Mouse (Mus musculus) retina, embryonic 14.5 days (tissue): ENCODE results near the gene Mpi.

Experiments
- DNase-seq: peaks from one replicate; pipeline ENCODE4 v3.0.0-alpha.2; 2015; ENCODE audit warnings: low spot score

Gene Mpi

DNA sequence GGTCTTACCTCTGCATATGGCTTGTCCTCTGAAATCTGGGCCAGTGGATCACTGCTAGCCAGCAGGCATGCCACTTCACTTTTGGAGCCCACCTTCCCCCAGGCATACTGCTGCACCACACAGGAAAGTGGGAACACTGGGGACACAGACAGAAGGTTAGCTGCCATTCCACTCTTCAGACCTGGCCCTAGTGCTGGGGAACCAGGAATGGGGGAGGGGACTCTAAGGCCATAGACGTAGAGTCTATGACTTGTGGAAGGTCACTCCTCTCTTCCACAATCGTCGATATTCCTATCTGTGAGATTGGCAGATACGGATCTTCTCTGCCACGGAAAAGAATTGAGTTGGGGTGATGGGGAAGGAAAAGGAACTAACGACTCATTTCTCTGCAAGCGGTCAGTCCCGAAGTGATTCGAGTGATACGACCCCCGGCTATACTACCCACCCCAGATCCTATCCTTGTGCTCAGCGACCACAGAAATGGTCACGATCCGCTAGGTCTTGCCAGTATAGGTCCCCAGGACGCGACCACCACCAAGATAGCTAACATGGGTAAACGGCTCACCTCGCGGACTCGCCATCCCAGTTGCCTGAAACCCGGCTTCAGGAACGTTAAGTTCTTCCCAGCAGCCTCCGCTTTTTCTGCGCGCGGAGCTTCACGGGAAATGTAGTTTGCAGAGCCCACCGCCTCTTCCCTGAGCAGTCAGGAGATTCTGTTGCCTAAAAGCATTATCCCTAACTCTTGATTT, at the start of gene Mpi:
Gene Mpi, minus strand, starts transcription at position 625 of the 749 bp plus-strand sequence.
- peak; percentile 80 for DNase-seq

DNA sequence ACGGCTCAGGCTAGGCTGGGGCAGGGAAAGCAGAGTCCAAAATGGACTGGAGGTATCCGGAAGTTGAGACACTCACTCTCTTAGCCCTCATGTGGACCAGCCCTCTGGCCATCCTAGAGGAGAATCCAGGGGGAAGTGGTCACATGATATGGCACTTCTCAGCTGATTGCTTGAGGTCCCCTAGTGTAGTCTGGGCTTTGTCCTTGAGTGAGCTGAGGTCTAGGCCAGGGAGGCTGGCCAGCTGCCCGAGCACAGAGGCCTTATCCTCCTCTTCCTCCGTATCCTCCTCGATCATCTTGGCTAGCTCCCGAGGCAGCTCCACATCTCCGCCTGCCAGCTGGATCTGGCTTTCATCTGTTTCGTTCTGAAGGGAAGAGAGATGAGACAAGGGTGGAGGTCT, 49.5 kb upstream of the Mpi start:
- no peak for DNase-seq

DNA sequence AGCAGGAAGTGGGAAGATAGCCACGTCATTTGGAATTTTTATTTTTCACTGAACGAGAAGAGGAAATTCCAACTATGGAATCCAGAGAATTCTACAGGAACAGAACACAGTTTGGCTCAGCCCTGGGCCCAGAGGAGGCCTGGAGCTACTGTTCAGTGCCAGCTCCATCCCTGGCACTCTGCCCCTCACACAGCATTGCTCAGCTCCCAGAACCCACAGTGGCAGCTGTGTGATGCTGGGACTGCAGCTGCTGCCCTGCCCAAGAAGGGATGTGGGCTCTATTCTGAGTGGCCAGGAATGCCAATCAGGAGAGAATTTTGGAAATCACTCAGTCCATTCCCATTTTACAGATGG, 48.8 kb upstream of the Mpi start:
- DNase-seq, result no peak

DNA sequence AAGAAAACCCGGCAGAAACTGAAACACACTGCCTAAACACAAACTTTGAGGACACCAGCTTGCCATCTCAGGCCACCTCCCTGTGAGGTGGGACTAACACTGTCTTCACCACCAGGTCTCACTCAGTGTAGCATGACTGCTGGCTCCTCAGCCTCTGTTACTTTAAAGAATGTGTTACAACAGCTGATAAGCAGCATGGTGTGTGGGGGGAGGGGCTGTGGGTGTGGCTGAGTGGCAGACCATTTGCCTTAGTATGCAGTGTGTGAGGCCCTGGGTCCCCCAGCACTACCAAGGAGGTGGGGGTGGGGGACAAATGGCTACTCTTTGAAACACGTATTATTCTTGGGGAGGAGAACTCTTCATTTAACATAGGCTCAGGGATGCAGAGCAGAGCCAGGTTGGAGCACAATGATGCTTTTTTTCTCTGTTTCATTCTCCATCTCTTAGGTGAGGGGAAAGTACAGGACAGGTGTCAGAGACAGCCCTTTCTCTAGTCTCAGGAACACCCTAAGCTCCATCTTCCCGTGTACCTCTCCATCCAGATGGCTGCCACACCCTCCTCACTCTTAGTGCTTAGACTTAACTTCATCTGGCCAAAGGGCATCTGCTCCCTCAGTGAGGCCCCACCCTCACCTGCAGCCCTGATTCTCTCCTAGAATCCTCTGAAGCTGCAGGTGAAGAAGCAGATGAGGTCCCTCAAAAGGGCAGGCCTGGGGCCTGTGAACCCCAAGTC, 48.2 kb upstream of the Mpi start:
- peak; percentile 60 for DNase-seq

DNA sequence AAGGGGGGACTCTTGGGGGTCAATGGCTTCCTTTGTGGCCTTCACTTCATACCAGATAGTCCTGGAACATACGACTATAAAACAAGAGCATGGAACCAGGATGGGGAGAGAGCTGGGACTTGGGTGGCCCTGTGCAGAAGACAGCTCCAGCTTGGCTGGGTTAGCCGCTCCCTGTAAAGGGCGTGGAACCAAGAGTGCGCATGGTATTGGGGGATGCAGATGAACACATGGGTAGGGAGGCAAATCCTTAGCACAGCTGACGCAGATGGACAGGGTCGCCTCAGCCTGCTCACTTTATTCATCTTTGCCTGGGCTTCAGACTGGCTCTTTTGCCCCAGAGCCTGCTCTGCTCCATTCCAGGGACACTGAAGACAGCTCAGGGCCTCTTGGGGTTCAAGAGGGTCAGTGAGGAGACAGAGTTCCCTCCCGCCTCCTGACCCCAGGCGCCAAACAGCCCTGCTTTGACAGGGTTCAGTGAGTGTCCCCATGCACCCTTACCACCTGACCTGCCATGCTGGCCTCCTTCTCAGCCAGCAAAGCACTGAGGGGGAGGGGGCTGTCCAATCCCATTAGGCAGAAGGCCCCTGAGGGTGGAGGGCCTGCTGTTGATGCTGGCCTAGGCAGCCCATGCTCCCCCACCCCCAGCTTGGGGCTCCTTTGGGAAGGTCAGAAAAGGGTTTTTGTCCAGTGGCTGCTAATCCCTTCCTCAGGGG, 46.4 kb upstream of the Mpi start:
- peak; percentile 82 for DNase-seq

DNA sequence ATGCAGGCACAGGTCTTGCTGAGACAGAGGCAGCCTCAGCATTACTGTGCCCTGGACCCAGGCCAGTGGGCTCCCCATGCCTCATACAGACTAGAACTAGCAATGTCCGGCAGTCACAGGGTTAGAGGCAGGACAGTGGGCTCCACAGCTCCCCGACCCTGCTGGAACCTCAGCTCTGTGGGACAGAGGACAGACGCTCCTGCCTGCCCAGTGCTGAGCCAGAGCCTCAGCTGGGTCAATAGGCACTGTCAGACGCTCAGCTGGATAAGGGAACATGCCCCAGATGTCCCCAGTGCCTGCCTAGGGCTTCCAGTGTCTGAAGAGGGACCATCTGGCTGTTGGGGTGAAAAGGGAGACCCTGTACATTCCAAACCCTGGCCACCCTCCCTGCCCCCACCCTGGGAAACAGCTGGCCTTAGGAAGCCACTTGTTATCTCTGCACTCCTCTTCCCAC, 45.4 kb upstream of the Mpi start:
- peak; percentile 62 for DNase-seq

DNA sequence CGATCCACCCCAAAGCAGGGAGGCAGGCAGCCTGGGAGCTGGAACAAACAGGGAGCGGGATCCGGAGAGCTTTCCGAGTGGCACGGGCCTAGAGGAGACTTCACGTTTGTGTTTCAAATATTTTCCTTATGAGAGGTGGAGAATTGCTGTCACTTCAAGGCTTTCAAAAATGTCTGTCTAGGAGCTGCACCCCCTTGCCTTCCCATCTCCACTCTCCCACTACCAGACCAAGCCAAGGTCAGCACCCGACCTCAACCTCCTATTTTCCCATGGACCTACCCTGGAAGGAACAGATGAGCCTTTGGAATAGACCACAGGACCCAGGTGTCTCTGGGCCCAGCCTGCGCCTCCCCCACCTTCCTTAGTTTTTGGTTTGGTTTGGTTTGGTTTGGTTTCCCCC, 44.7 kb upstream of the Mpi start:
- no peak for DNase-seq

DNA sequence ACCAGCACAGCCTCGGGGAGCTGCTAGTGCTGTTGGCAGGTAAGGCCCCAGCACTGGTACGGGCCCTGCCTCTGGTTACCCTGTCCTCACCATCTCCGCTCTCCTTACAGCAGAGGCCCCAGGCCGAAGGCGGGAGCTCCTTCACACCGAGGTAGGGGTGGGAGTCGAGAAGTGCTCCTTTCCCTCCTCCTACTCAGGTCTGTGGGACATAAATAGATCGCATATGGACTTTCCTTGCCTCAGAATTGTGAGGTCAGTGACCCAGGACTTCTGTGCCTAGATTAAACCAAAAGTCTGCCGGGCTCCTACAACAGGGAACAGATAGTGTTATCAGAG, 41.6 kb upstream of the Mpi start:
- no peak for DNase-seq

DNA sequence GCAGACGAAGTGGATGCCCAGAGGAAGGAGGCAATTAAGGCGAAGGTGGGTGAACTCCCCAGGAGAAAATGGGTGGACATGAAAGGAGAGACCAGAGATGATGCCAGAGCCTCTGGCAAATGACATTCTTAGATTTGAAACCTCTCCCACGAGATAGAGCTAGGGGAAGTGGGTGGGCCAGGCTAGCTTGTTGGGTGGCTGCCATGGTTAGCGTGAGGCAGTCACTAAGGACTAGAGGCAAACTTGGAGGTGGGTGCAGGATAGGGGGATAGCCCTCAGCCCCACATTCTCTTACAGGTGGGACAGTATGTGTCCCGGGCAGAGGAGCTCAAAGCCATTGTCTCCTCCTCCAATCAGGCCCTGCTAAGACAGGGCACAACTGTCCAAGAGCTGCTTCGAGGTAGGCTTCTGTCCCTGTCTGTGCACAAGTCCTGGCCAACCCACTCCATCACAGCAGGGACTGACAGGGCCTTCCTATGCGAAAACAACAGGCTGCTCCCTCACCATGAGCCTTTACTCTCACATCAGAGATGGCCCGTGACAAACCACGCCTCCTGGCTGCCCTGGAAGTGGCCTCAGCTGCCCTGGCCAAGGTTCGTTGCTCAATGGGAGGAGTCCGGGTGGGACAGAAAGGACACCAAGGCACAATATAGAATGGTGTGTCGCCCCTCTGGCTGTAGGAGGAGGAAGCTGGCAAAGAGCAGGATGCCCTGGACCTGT, 41.1 kb upstream of the Mpi start:
- DNase-seq, result no peak

DNA sequence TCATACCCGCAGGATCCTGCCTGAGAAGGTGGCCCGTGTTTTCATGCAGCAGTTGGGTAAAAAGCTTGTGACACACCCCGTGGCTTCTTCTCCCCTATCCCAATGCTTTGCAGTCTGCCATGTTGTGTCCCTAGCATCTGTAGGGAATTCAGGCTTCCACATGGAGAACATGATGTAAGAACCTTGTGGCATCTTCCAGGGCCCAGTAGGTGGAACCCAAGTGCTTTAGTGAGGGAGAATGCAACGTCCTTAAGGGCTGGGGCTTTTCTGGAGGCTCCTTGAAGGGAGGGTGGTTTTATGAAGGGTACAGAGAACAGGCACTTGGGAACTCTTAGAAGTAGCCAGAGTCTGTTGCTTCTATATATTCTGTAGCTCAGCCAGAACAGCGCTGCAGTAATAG, 38.2 kb upstream of the Mpi start:
- peak; percentile 67 for DNase-seq

DNA sequence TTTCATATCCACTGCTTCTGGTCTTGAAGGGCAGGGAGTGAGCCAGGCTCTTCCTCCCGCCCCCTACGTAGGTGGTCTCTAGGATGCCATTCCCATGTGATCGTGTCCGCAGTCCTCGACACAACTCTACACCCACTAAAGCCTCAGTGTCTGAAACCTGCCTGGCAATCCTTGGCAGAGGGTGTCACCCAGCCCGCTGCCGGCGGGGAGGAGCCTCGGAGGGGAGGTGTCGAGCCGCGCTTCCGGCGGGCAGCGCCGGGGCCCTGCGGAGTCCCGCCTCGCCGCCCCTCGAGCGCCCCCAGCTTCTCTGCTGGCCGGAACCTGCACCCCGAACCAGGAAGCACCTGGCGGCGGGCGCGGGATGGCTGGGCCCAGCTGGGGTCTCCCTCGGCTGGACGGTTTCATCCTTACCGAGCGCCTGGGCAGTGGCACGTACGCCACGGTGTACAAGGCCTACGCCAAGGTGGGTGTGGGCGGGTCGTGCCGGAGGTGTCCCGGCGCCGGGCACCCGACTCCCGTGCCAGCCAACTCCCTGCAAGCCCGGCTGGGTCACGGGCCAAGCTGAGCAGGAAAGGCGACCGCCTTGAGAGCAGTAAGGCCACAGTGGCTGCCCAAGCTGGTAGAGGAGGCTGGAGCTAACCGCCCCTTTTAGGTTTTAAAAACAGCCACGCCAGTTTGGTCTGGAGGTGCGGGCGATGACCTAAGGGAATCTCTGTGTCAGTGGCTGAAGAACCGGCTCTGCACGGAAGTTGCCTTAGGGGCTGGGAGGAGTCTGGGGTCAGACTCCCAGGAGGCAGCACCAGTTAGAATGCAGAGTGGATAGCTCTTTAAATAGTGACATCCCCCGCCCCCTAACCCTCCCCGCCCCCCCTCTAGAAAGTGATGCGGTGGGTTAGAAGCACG, 36.9 kb upstream of the Mpi start, which contains the start of gene Ulk3:
Gene Ulk3, plus strand, starts transcription at position 229 of the 903 bp plus-strand sequence.
- DNase-seq, result peak; percentile 77

DNA sequence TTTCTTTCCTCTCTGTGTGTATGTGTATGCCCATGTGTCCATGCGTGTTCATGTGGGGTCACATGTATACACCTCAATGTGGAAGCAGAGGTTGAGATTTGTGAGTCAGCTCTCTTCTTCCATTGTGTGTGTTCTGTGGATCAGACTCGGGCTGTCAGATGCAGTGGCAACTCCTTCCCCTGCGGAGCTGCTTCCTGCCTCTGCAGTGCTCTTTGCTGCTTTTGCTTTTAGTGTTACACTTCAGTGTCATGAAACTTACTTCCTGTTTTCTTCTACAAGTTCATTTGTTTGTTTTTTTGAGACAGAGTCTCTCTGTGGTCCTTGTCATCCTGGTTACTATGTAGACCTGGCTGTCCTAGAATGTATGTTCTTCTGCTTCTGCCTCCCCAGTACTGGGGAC, 32.4 kb upstream of the Mpi start:
- DNase-seq, result no peak

DNA sequence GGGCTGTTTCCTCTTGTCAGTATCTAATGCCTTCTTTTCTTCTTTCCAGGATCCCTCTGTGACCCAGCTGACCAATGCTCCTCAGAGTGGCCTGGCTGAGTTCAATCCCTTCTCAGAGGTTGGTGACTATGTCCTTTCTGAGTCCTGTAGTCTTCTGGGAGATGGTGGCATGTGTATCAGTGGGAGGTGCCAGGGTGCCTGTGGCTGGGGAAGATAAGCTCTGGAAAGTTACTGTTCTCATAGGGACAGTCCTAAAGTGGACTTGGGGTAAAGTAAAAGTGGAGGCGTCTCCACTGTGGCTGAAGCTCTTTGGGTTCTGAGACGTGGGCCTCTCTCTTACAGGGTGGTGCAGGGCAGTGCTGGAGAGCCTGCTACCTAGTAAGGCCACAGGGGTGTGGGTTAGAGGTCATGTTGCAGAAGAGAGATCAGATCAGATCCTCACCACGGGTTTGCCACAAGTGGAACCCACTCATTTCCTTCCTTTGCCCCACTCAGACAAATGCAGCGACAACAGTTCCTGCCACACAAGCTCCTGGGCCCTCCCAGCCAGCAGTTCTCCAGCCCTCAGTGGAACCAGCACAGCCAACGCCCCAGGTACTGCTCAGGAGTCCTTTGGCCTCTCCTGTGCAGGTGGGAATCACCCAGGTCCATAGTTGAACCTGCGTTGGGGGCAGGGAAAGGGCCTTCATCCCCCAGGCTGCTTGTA, 24.7 kb upstream of the Mpi start:
- DNase-seq, result no peak

DNA sequence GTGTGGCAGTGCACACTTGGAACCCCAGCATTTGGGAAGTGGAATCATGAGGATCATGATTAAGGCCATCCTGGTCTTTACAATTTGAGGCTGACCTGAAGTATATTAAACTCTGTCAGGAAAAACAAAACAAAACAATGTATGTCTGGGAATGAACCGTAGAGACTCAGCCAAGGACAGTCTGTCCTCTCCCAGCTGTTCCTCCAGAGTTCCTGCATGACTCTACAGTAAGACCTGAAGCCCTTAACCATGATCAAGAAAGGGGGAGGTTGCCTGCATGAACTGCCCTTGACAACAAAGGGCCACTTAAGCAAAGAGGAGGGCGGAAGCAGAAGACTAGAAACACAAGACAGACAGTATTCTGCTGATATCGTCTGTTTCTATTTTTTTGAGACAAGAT, 23.0 kb upstream of the Mpi start:
- DNase-seq, result no peak

DNA sequence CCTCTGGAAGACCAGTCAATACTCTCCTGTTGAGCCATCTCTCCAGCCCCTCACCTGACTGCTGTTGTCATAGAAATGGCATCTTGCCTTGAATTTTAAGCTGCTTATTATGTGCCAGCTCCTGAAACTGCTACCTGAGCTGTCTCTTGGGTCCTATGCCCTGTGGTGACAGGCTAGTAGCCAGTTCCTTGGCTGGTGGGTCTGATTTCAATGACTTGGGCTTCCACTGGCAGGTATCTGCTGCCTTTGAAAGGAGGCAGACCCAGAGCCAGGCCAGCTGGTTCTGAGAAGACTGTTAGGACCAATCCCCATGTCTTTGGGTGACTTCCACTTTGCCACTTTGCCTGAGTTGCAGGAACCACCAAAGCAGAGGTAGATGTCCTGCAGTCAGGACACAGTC, 21.8 kb upstream of the Mpi start:
- no peak for DNase-seq

DNA sequence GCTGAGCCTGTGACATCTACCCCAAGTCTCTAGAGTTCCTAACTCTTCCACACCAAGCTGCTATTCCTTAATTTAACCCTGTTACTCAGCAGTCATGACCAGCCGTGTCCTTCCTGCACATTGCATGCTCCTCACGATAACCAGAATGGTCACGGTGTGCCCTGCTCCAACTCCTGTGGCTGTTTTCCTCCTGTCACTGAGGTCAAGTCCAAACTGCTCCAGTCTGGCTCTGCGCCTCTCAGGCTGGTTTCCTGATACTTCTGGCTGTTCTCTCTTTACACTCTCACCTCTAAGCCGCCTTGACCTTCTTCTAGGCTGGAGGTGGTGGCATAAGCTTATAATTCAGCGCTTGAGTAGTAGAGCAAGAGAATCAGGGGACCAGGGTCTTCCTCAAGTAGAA, 15.9 kb upstream of the Mpi start:
- DNase-seq, result no peak

DNA sequence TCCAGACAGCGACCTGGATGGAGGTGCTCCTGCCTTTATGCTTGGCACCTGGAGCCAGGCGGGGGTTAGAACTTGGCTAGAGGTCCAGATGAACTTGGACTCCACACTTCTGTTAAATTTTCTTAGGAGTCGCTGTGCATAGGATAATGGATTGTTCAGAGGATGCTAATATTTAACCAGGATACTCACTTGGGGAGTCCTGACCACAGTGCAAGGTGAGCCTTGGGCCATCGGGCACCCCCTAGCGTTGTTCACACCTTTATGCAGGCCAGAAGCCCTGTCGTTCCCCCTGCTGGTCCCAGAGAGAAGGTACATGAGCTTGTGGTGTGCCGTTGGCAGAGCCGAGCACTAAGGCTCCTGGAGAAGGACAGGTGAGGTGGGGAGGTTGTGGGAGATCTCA, 14.3 kb upstream of the Mpi start:
- DNase-seq, result no peak

DNA sequence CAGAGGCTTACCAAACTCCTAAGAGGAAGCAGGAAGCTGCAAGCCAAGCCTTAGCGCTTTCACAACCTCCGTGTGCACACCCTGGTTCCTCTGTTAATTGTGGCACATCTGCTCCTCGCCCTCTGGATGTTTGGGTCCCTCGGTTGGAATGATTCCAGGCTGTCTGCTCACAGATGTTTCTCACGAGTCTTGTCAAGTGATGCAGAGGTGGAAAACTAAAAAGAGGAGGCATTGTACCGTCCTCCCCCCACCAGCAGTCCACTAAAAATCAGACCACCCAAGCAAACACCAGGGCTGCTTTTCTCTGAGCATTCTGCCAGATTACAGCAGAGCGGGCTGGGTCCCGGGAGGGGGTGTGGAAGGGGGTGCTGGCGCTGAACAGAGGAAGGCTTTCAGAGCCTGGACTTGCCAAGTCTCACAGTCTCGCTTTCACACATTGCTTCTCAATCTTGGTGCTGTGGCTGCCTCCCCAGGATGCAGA, 13.2 kb upstream of the Mpi start:
- no peak for DNase-seq

DNA sequence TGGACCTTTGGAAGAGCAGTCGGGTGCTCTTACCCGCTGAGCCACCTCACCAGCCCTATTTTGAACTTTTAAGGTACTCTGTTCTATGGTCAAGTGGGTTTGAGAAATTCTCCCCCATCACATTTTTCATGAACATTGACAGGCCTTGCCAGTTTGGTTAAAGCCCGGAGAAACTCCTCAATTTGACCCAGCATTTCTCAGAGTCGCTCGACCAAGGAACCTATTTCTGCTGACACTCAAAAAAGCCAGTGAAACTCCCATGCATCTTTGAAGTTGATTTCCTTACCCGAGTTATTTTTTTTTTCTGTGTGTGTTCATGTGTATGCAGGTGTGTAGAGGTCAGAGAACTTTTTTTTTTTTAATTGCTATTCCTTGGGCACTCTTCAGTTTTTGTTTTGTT, 12.0 kb upstream of the Mpi start:
- DNase-seq, result no peak

DNA sequence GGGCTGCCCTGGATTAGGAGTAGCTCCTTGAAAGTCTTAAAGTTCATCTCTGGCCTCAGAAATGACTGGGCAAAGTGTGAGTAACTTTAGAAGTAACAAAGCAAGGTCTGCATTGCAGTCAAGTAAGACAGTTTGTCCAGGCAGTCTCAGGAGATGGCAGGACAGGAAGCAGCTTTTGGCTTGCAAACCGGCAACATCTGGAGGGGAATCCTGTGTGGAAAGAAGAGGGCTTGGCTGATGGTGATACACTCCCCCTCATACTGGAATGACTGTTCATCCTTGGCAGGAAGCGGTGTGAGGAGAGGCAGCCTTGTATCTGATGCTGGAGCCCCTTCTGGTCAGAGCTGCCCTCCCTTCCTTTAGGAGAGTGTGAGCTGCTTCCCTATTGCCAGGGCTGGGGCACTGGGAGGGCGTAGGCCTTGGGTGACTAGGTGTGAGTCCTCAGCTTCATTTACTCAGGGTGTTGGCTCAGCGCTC, 10.4 kb upstream of the Mpi start:
- no peak for DNase-seq

DNA sequence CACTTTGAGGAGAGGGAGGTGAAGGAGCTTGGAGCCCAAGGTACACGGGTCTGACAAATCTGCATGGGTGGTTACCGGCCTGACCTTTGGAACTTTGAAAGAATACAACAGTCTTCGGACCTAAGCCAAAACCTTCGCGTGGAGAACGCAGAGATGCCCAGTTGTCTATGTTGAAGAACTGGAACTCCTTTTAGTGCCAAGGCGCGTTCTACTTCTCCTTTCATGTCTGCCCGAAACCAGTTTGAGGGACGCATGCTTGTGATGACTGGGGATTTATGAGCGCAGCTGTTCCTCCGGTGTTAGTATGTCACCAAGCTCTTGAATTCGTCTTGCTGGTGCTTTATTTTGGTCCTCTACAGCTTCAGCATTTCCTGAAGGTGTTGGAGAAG, 9.1 kb upstream of the Mpi start:
- DNase-seq, result no peak
